Mouse (Mus musculus): ENCODE data around the gene Klf4.

Gene Klf4

DNA sequence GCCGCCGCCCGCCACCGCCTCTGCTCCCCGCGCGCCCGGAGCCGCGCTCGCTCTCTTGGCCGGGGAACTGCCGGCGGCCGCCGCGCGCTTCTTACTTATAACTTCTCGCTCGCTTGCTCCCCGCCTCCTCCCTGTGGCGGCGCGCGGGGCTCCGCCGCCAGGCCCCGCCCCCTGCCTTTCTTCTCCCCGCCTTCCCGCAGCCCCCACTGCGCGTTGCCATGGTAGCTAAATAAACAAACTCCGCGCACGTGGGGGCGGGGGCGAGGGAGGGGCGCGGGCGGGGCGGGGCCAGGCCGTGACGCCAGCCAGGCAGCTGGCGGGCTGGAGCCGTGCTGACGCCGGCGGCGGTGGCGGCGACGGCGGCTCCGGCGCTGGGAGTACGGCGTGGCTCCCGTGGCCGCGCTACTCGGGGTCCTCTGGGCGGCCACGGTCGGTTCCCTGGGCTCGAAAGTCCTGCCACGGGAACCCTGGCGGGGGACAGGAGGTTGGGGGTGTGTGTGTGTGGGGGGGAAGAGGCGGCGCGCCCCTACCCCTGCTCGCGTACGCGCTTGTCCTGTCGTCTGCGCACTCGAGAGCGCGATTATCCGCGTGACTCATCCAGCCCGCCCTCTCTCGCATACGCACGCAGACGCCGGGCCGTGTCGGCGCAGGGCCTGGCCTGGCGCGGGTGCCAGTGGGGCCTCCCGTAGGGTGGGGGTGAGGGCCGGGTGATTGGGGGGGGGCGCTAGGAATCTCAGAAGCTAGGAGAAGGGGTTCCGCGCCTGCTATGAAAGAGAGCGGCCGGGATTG is at the start of gene Klf4:
Gene Klf4 (minus strand): TSS at position 60 of the 789 bp plus-strand sequence.
- DNase-seq (ENCODE audit: low spot score) = peak; percentile 88

DNA sequence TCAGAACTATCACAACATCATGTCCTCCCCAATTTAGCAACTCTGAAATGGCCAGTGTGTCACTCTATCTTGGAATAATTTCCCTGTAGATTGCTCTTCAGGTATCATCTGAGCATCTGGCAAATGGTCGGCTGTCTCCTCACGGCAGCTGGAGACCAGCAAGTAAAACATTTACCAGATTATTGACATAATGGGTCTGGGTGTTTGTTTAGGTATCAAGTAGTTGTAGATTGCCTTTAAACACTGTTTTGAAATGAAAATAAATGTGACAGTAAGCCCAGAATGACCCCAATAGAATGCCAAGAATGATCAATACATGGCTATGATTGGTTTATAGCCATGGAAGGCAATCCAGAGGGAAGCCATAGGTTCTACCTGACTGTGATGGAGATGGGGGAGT is 39.2 kb upstream of the Klf4 start:
- DNase-seq (ENCODE audit: low spot score) = no peak

DNA sequence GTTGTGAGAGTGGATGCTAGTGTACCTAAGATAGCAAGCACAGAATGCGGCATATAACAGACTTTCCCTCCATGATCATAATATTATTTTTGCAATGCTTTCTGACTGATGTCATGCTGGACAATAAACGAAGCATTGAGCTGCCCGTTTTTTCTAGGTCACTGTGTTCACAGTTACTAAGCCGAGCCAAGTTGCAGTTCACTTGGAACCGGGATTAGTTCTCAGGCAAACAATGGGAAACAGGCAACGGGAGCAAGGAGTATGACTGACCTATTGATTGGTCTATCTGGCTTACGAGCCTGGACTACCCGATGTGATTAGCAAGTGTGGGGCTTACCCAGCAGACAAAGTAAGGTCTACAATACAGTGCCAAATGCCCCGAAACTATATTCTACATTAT is 35.7 kb upstream of the Klf4 start:
- DNase-seq (ENCODE audit: low spot score) = no peak

DNA sequence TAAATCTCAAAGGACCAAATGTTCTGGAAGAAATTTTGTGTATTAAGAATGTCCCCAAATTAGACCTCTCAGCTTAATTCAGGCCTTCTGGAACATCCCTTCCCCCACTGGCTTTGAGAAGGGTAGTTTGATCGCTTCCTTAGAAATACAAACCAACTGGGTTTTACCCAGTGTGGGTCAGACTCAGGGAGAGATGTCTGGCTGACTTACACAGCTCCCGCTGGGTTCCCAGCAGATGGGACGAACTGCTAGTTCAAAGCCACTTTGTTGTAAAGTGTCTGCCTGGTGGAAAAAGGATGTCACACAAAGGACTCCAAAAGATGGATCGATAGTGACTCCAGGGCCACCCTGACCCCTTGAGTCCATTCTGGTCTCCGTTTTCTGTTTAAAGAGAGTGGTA is 35.3 kb upstream of the Klf4 start:
- DNase-seq (ENCODE audit: low spot score) = no peak

GRCm38 (mm10) chr4:55564317-55564716 is 32.1 kb upstream of the Klf4 start:
- no peak for DNase-seq (ENCODE audit: low spot score)

DNA sequence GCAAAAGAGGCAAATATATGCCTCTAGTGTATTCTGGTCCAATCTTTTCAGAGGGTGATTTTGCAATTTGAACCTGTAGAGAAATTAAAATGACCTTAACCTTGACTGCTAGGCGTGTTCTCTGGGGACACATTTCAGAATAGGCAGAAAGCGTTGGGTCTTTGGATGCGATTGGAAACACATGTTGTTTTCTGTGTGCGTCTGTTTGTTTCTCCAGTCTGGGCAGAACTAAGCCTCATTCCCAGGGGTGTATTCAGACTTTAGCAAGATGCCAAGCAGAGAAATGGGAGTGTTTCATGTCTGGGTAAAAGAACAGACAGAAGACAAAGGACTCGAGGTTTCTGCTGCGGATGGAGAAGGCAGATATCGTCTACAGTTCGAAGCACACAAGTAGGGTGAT is 30.8 kb upstream of the Klf4 start:
- DNase-seq (ENCODE audit: low spot score) = no peak

DNA sequence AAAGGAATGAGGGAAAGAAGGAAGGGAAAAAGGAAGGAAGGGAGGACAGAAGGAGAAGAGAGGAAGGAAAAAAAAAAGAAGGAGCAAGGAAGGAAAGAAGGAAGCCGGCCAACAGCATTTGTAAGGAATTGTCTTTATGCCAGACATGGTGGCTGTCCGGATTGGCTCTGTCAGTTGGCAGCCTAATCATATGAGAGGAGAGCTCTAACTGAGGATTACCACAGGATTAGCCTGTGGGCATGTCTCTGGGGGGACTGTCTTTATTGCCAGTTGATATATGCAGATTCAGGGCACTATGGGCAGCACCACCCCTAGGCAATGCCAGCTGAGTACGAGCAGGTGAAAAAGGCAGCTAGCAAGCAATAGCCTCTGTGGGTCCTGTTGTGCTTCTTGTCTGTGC is 29.8 kb upstream of the Klf4 start:
- no peak for DNase-seq (ENCODE audit: low spot score)

GRCm38 (mm10) chr4:55546869-55547268 is 14.6 kb upstream of the Klf4 start:
- no peak for DNase-seq (ENCODE audit: low spot score)

GRCm38 (mm10) chr4:55542753-55543152 is 10.5 kb upstream of the Klf4 start:
- no peak for DNase-seq (ENCODE audit: low spot score)

GRCm38 (mm10) chr4:55541654-55542053 is 9.4 kb upstream of the Klf4 start:
- DNase-seq (ENCODE audit: low spot score) = no peak

GRCm38 (mm10) chr4:55541221-55541620 is 9.0 kb upstream of the Klf4 start:
- DNase-seq (ENCODE audit: low spot score) = no peak

DNA sequence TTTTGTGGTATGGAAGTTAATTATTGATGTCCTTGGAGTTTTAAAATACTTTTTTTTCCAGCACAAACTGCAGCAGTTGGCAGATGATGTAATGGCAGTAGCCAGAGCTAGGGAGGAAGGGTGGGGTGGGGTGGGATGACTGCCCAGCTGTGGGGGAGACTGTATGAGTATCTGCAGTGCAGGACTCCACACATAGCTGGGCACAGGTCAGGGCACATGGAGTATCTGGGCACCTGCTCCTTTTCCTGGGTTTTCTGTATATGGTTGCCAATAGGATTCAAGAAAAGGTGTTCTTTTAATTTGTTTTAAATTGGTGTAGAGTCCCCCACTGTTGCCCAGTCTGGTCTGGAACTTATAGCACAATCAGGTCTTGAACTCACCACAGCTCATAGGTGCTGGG is 2.7 kb upstream of the Klf4 start:
- DNase-seq (ENCODE audit: low spot score) = no peak

GRCm38 (mm10) chr4:55534510-55534909 is 2.2 kb upstream of the Klf4 start:
- no peak for DNase-seq (ENCODE audit: low spot score)

- DNase-seq (ENCODE audit: low spot score) = no peak
Observed at GRCm38 (mm10) chr4:55533803-55534254, 1.6 kb upstream of the Klf4 start.

GRCm38 (mm10) chr4:55533196-55533802 is 1.0 kb upstream of the Klf4 start:
- no peak for DNase-seq (ENCODE audit: low spot score)

- DNase-seq (ENCODE audit: low spot score) = no peak
Observed at GRCm38 (mm10) chr4:55531856-55532406, 335 bp downstream of the Klf4 start.

DNA sequence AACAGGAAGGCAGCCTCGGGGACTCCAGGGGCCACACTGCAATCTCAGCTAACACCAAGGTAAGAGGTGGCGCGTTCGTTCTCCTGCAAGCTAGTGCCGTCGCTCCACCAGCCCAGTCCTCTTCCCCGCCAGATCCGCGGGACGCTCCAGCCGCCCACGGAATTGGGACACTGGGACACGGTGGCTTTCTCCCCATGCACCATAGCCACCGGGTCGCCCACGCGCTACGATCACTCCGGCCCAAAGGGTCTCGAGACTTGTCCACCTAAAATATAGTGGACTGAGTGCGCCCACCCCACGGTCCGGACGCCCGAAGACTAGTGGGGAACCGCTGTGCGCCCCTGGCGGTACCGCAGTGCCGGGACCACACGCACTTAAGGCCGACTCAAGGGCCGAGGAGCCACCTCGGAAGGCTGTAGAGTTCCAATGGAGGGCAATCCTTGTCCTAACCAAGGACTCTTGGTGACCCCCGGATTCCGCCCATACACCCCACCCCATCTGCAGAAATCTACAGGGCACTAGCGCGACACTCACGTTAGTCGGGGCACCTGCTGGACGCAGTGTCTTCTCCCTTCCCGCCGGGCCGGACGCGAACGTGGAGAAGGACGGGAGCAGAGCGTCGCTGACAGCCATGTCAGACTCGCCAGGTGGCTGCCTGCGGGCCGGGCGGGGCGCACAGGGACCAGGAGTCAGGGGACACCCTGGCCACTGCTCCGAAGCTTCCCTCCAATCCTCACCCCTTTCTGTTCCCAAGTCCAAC is 990 bp downstream of the Klf4 start:
- no peak for DNase-seq (ENCODE audit: low spot score)

DNA sequence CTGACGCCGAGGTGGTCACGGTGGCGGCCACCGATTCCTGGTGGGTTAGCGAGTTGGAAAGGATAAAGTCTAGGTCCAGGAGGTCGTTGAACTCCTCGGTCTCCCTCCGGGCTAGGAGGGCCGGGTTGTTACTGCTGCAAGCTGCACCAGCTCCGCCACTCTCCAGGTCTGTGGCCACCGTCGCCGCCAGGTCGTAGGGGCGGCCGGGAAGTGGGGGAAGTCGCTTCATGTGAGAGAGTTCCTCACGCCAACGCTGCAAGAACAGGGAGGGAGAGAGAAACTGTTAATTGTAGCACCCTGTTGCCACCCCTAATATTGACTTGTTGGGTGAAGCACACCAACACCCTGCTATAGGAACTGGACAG is 1.6 kb downstream of the Klf4 start:
- no peak for DNase-seq (ENCODE audit: low spot score)

DNA sequence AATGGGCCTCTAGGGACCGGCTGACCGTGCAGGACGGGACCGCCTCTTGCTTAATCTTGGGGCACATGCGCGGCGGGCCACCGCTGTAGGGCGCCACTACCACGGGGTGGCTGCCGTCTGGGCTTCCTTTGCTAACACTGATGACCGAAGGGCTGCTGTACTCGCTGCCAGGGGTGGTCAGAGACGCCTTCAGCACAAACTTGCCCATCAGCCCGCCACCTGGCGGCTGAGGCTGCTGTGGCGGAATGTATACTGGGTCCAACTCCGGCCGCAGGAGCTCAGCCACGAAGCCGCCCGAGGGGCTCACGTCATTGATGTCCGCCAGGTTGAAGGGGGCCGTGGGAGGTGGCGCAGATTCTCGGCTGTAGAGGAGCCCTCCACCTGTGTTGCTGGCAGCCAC is 2.0 kb downstream of the Klf4 start:
- DNase-seq (ENCODE audit: low spot score) = peak; percentile 24

DNA sequence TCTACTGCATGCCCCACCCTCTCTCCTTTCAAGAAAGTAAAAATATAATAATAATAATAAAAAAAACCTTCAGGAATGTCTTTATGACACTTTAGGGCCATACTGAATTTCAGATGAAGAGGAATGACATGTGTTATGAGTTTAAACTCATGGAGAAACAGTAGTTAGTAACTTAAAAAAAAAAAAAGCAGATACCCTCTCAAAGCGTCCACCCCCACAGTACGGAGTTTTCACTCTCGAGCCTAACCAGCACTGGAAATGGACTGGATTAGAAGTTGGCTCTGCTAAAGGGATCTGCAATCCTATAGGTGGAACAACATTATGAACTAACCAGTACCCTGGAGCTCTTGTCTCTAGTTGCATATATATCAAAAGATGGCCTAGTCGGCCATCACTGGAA is 3.9 kb downstream of the Klf4 start:
- DNase-seq (ENCODE audit: low spot score) = no peak

GRCm38 (mm10) chr4:55527931-55528330 is 4.3 kb downstream of the Klf4 start:
- no peak for DNase-seq (ENCODE audit: low spot score)

DNA sequence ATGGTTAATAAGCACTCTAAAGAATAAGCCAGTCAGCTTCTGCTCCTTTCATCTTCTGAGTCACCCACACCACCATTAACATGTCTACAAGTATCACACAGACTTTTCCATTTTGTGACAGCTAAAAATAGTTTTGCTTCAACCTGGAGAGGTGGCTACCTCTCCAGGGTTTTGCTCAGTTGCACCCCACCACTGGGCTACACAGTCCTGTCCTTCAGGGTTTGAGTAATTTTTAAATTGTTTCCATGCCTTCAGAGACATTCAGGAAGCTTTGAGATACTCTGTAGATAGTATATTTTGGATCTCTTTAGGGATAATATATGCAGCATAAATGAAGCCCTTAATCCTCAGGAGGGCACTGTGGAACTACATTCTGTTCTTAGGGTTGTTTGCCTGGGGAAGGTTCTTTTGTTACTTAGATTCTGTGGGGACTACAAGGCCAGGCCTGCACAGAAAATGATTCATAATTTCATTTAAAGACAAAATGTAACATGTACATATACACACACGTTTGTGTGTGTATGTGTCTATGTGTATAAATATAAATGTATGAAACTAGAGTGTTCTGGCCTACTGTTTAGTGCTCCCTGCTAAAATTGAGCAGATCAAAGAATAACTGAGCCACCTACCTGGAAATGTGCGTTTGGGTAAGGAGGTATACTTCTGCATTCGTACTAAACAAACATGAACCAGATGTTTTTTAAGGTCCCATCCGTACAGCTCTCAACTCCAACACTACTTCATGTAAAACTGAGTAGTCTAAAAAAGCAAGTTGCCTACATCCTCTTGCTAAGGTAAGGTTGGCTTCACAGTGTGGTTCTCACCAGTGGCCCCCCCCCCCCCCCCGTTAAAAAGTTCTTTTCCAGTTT is 5.8 kb downstream of the Klf4 start:
- no peak for DNase-seq (ENCODE audit: low spot score)

Data from urinary bladder, postnatal 10 days (tissue).